Mouse (Mus musculus) lung, adult 2 months (tissue): ENCODE measurements around the gene Trpm8. TPM values are rescaled to one million over a fixed set of nuclear protein-coding genes. Genes with fewer than 3 reads are reported as not detected.

Experiments used
- DNase-seq: peaks from one replicate; pipeline ENCODE4 v3.0.0; 2022
- H3K4me1 ChIP-seq: fragments of 200-500 bp; 2 replicates; pipeline ENCODE4 v1.6.1; 2011; ENCODE audit warnings: low read length; ENCODE audit not compliant: control insufficient read depth, insufficient read depth
- H3K4me3 ChIP-seq: fragments of 200-500 bp; replicated peaks from 2 replicates; pipeline ENCODE3; 2011; ENCODE audit warnings: low read depth, mild to moderate bottlenecking, control low read depth, low read length; ENCODE audit errors: extremely low read depth
- CTCF ChIP-seq: fragments of 200-500 bp; IDR thresholded peaks from 2 replicates; pipeline ENCODE4 v1.5.1; 2011; ENCODE audit warnings: mild to moderate bottlenecking, low read length, control low read depth; ENCODE audit not compliant: insufficient read depth
- POLR2A ChIP-seq: fragments of 200-500 bp; IDR thresholded peaks from 2 replicates; pipeline ENCODE4 v1.6.1; 2011; ENCODE audit warnings: low read depth, mild to moderate bottlenecking, control low read depth, low read length, borderline replicate concordance; ENCODE audit errors: extremely low read depth
- WGBS: fragments of 180-500 bp; shearing (Covaris S2); methylation state at CpG from one replicate; pipeline ENCODE4 v1.1.7; 2018; 5-methylcytosine and 5-hydroxymethylcytosine counted together
- polyA plus RNA-seq: library from polyadenylated mRNA; depleted of rRNA; stranded (reverse); fragments of >200 nt; gene quantifications from 2 replicates; pipeline ENCODE4 v1.2.3, GENCODE M21; 2012

Trpm8 gene
- polyA plus RNA-seq, 1 experiment = not detected

- no peak for DNase-seq
- Histone ChIP-seq H3K4me3 (no peak overlapping the region), H3K4me1 (no peaks in the 10 kb centered on the region)
- 66% methylated on average over 4 of the region's 4 CpGs for WGBS
- TF ChIP-seq CTCF (no peak), POLR2A (no peak)
These were observed 15.2 kb upstream of the Trpm8 start for GRCm38 (mm10) chr1:88262255-88262654.

- TF ChIP-seq POLR2A = no peak
- TF ChIP-seq CTCF = no peak
- DNase-seq = no peak
- Histone ChIP-seq H3K4me3 (no peak overlapping the region), H3K4me1 (no peaks in the 10 kb centered on the region)
- 72% methylated on average over 6 of the region's 6 CpGs for WGBS
These were observed 14.5 kb upstream of the Trpm8 start for GRCm38 (mm10) chr1:88262961-88263360.

GRCm38 (mm10) chr1:88263778-88264177, 13.7 kb upstream of the Trpm8 start:
- no peaks in the 10 kb centered on the region for H3K4me1 ChIP-seq
- 92% methylated on average over 5 of the region's 5 CpGs for WGBS
- no peak overlapping the region for H3K4me3 ChIP-seq
- TF ChIP-seq POLR2A (no peak), CTCF (no peak)
- no peak for DNase-seq

GRCm38 (mm10) chr1:88264237-88264868, 13.1 kb upstream of the Trpm8 start:
- H3K4me3 ChIP-seq = no peak overlapping the region
- TF ChIP-seq CTCF (no peak), POLR2A (no peak)
- H3K4me1 ChIP-seq = no peaks in the 10 kb centered on the region
- whole genome bisulfite sequencing = 80% methylated on average over 7 of the region's 7 CpGs
- DNase-seq = no peak

GRCm38 (mm10) chr1:88264869-88265240, 12.6 kb upstream of the Trpm8 start:
- no peaks in the 10 kb centered on the region for H3K4me1 ChIP-seq
- TF ChIP-seq CTCF = no peak
- no peak for TF ChIP-seq POLR2A
- H3K4me3 ChIP-seq = no peak overlapping the region
- no peak for DNase-seq
- WGBS = 66% methylated on average over 4 of the region's 4 CpGs

- Histone ChIP-seq H3K4me3 (no peak overlapping the region), H3K4me1 (no peaks in the 10 kb centered on the region)
- TF ChIP-seq CTCF = no peak
- TF ChIP-seq POLR2A = no peak
- DNase-seq = no peak
- WGBS = 89% methylated on average over 13 of the region's 13 CpGs
These were observed 11.3 kb upstream of the Trpm8 start for GRCm38 (mm10) chr1:88266123-88266522.

GRCm38 (mm10) chr1:88267489-88267888, 10.0 kb upstream of the Trpm8 start:
- WGBS = 86% methylated on average over 6 of the region's 6 CpGs
- DNase-seq = no peak
- Histone ChIP-seq H3K4me3 (no peak overlapping the region), H3K4me1 (no peaks in the 10 kb centered on the region)
- TF ChIP-seq CTCF (no peak), POLR2A (no peak)

GRCm38 (mm10) chr1:88268070-88268469, 9.4 kb upstream of the Trpm8 start:
- Histone ChIP-seq H3K4me1 (no peaks in the 10 kb centered on the region), H3K4me3 (no peak overlapping the region)
- DNase-seq = no peak
- TF ChIP-seq POLR2A = no peak
- TF ChIP-seq CTCF = no peak
- WGBS = 76% methylated on average over 6 of the region's 6 CpGs

- DNase-seq = no peak
- 87% methylated on average over 12 of the region's 12 CpGs for WGBS
- TF ChIP-seq CTCF = no peak
- TF ChIP-seq POLR2A = no peak
- Histone ChIP-seq H3K4me3 (no peak overlapping the region), H3K4me1 (no peaks in the 10 kb centered on the region)
These were observed 7.7 kb upstream of the Trpm8 start for GRCm38 (mm10) chr1:88269539-88270309.

GRCm38 (mm10) chr1:88272851-88273250, 4.6 kb upstream of the Trpm8 start:
- 62% methylated on average over 4 of the region's 4 CpGs for WGBS
- no peak for TF ChIP-seq POLR2A
- no peak for TF ChIP-seq CTCF
- Histone ChIP-seq H3K4me1 (peaks cover 7% of the 10 kb centered on the region; the same call in 1 of the 2 replicates), H3K4me3 (no peak overlapping the region)
- peak; percentile 3 for DNase-seq
